Mouse (Mus musculus) layer of hippocampus, postnatal 10 days (tissue): Measurements from ENCODE around the gene Kif14. TPM values are rescaled to one million over a fixed set of nuclear protein-coding genes. Genes with fewer than 3 reads are reported as not detected.

ENCODE experiments used
- total RNA-seq, 2 experiments: library from RNA; stranded (reverse); gene quantifications; 2 replicates each; pipeline ENCODE4 v1.2.3; 2021

The Kif14 gene
- total RNA-seq, 2 experiments from 2014 or later, result 1.4 to 1.6 TPM

Other genes with a start within 250 kb of the Kif14 start
- gene Inava, start 232.1 kb upstream of the Kif14 start, total RNA-seq, result 1 to 10 TPM; 7.6 TPM
- gene Gpr25, start 205.5 kb upstream of the Kif14 start, total RNA-seq, result 10 to 100 TPM; 10.4 to 13.2 TPM
- gene Camsap2, start 120.2 kb upstream of the Kif14 start, total RNA-seq, result 100 to 1,000 TPM; 149 to 165 TPM
- 10 to 100 TPM; 10.2 to 10.9 TPM for gene Ddx59, start 51.1 kb upstream of the Kif14 start, total RNA-seq
- gene Zfp281, start 158.6 kb downstream of the Kif14 start, total RNA-seq, result 10 to 100 TPM; 26.5 to 28.9 TPM